Mouse (Mus musculus) megakaryocyte, embryonic 14.5 days (primary cell): ENCODE data around the gene Plcg2.

Experiments
- FLI1 ChIP-seq: IDR thresholded peaks from 2 replicates; pipeline ENCODE4 v1.6.1; 2012; ENCODE audit warnings: low read length, inconsistent platforms, mixed read lengths
- GATA1 ChIP-seq: IDR thresholded peaks from 3 replicates; pipeline ENCODE4 v1.6.1; 2012; ENCODE audit warnings: mixed read lengths, low read length, inconsistent platforms, borderline replicate concordance

- no peak for TF ChIP-seq GATA1
- no peak for TF ChIP-seq FLI1
Measured at GRCm38 (mm10) chr8:117634406-117634805, 136.3 kb downstream of the Plcg2 start.
